Comparison of ENCODE assay signal across 13 mouse cellular contexts in genomic region chr6:83438584-83438983, GRCm38 (mm10). TPM values are rescaled to one million over a fixed set of nuclear protein-coding genes. Genes with fewer than 3 reads are reported as not detected.
DNase-seq lines count a peak whose midpoint lies in the region; ATAC-seq lines count a peak whose summit lies in the region.
"Had no signal": no experiment of that assay in that cellular context is flagged by ENCODE, and none has a peak within 500 bp of the region (broad histone marks: within the 10 kb centered on the region; RNA-seq: fewer than 3 reads in every experiment).

No protein-coding gene starts in this region.

- ATAC-seq in limb, embryonic 15.5 days (ENCODE audit: insufficient number of reproducible peaks, low FRiP score, low TSS enrichment, low read depth), result no peak
- ATAC-seq in hindbrain, embryonic 12.5 days (ENCODE audit: low FRiP score), result no peak
- no peak for ATAC-seq in neural tube, embryonic 13.5 days (ENCODE audit: low read depth)

- no peak overlapping the region for H3K9ac ChIP-seq in limb, embryonic 15.5 days
- H3K9ac ChIP-seq in hindbrain, embryonic 12.5 days, result 0 out of 2 replicates have a peak overlapping the region, but pooled peaks have one; percentile 18
- H3K9ac ChIP-seq in neural tube, embryonic 13.5 days, result 0 out of 2 replicates have a peak overlapping the region, but pooled peaks have one; percentile 95
- H3K9ac ChIP-seq: heart, embryonic 15.5 days; limb, embryonic 12.5 days had no signal

- peaks cover 69% of the 10 kb centered on the region for H3K4me1 ChIP-seq in limb, embryonic 15.5 days
- peaks cover 60% of the 10 kb centered on the region for H3K4me1 ChIP-seq in limb, embryonic 10.5 days
- peaks cover 77% of the 10 kb centered on the region for H3K4me1 ChIP-seq in hindbrain, embryonic 12.5 days
- peaks cover 90% of the 10 kb centered on the region for H3K4me1 ChIP-seq in neural tube, embryonic 13.5 days (replicated peaks)

- 0 out of 2 replicates have a peak, but pooled peaks cover 10% of the 10 kb centered on the region for H3K36me3 ChIP-seq in limb, embryonic 15.5 days
- H3K36me3 ChIP-seq in limb, embryonic 10.5 days, result peaks cover 64% of the 10 kb centered on the region
- peaks cover 12% of the 10 kb centered on the region; the same call in 1 of the 2 replicates for H3K36me3 ChIP-seq in hindbrain, embryonic 12.5 days
- 0 out of 2 replicates have a peak, but pooled peaks cover 4% of the 10 kb centered on the region for H3K36me3 ChIP-seq in neural tube, embryonic 13.5 days
- H3K36me3 ChIP-seq: heart, embryonic 15.5 days had no signal

- peak; percentile 57 for DNase-seq in cerebellum, adult 9-11 months
- DNase-seq in cerebellum, adult 8-10 months, result no peak
- DNase-seq in limb, embryonic 10.5 days (ENCODE audit: low spot score), result no peak
- DNase-seq in spleen, adult 18-20 months, result no peak
- no peak for DNase-seq in gastrocnemius, postnatal 25 days
- DNase-seq: adrenal gland, postnatal 36 days; kidney, postnatal 14 days; lung, postnatal 4 days had no signal

- no peaks in the 10 kb centered on the region for H3K9me3 ChIP-seq in limb, embryonic 15.5 days
- no peaks in the 10 kb centered on the region for H3K9me3 ChIP-seq in limb, embryonic 10.5 days (replicated peaks)
- no peaks in the 10 kb centered on the region for H3K9me3 ChIP-seq in hindbrain, embryonic 12.5 days (replicated peaks)
- no peaks in the 10 kb centered on the region for H3K9me3 ChIP-seq in neural tube, embryonic 13.5 days
- H3K9me3 ChIP-seq: heart, embryonic 15.5 days; limb, embryonic 12.5 days had no signal

- no peaks in the 10 kb centered on the region for H3K27me3 ChIP-seq in limb, embryonic 15.5 days
- H3K27me3 ChIP-seq in limb, embryonic 10.5 days (ENCODE audit: low read depth, poor library complexity, severe bottlenecking), result no peaks in the 10 kb centered on the region
- no peaks in the 10 kb centered on the region for H3K27me3 ChIP-seq in hindbrain, embryonic 12.5 days
- no peaks in the 10 kb centered on the region for H3K27me3 ChIP-seq in neural tube, embryonic 13.5 days
- H3K27me3 ChIP-seq: heart, embryonic 15.5 days; limb, embryonic 12.5 days had no signal

- WGBS in limb, embryonic 15.5 days, result 73% methylated on average over 3 of the region's 3 CpGs
- 92% methylated on average over 3 of the region's 3 CpGs for WGBS in limb, embryonic 10.5 days
- WGBS in hindbrain, embryonic 12.5 days, result 82% methylated on average over 3 of the region's 3 CpGs
- WGBS in neural tube, embryonic 13.5 days, result 84% methylated on average over 3 of the region's 3 CpGs

- H3K4me3 ChIP-seq in limb, embryonic 15.5 days, result no peak overlapping the region
- H3K4me3 ChIP-seq in limb, embryonic 10.5 days, result no peak overlapping the region
- H3K4me3 ChIP-seq in hindbrain, embryonic 12.5 days, result no peak overlapping the region
- H3K4me3 ChIP-seq in neural tube, embryonic 13.5 days, result peak overlapping the region; percentile 87
- H3K4me3 ChIP-seq: heart, embryonic 15.5 days; limb, embryonic 12.5 days had no signal

- H3K4me2 ChIP-seq in limb, embryonic 15.5 days, result peak overlapping the region; percentile 76; the same call in 1 of the 2 replicates
- peak overlapping the region; percentile 65 for H3K4me2 ChIP-seq in hindbrain, embryonic 12.5 days (replicated peaks)
- H3K4me2 ChIP-seq in neural tube, embryonic 13.5 days, result peak overlapping the region; percentile 83

- peak overlapping the region; percentile 28; the same call in 1 of the 2 replicates for H3K27ac ChIP-seq in limb, embryonic 15.5 days
- no peak overlapping the region for H3K27ac ChIP-seq in limb, embryonic 10.5 days
- no peak overlapping the region for H3K27ac ChIP-seq in hindbrain, embryonic 12.5 days
- H3K27ac ChIP-seq in neural tube, embryonic 13.5 days (replicated peaks), result no peak overlapping the region
- H3K27ac ChIP-seq: heart, embryonic 15.5 days; limb, embryonic 12.5 days had no signal

RNA-seq across cellular contexts. Expression of gene Tet3, which starts 20.3 kb away (rescaled TPM):
- polyA plus RNA-seq in limb, embryonic 15.5 days (2015; fragmentation: Nextera tagmentation; extraction: Ambion mirVana), result 57.1 and 59.5 TPM in 2 replicates
- 40.1 and 42.7 TPM in 2 replicates for polyA plus RNA-seq in limb, embryonic 10.5 days (2016; fragmentation: Nextera tagmentation; extraction: Ambion mirVana)
- 63.3 and 63.9 TPM in 2 replicates for polyA plus RNA-seq in hindbrain, embryonic 12.5 days (2016; fragmentation: Nextera tagmentation; extraction: Ambion mirVana)
- polyA plus RNA-seq in neural tube, embryonic 13.5 days (2015; fragmentation: Nextera tagmentation; extraction: Ambion mirVana), result 79.0 and 79.2 TPM in 2 replicates
- total RNA-seq in gastrocnemius, postnatal 25 days (2021), result 10 to 100 TPM; 22.2 to 29.7 TPM
